Mouse (Mus musculus) limb, embryonic 11.5 days (tissue): ENCODE measurements around the gene Nrf1. TPM values are rescaled to one million over a fixed set of nuclear protein-coding genes. Genes with fewer than 3 reads are reported as not detected.

ENCODE experiments used
- ATAC-seq: fragments of 200-750 bp; cut with Nextera tagmentation; 2 replicates; pipeline ENCODE4 v1.8.0; 2017; ENCODE audit warnings: low read depth; ENCODE audit not compliant: insufficient number of reproducible peaks, low FRiP score, low TSS enrichment
- DNase-seq: peaks from one replicate; pipeline ENCODE4 v3.0.0-alpha.2; 2015; ENCODE audit warnings: low spot score
- H3K27ac ChIP-seq: fragments of 300-500 bp; sonication (generic); replicated peaks from 2 replicates; pipeline ENCODE4 v1.5.1; 2014; ENCODE audit warnings: low read depth, mild to moderate bottlenecking, low read length
- H3K27me3 ChIP-seq: fragments of 300-500 bp; sonication (generic); 2 replicates; pipeline ENCODE4 v1.6.1; 2014; ENCODE audit warnings: mild to moderate bottlenecking, low read length, mixed read lengths; ENCODE audit not compliant: control insufficient read depth, insufficient read depth
- H3K36me3 ChIP-seq: fragments of 300-500 bp; sonication (generic); 2 replicates; pipeline ENCODE4 v1.6.1; 2014; ENCODE audit warnings: mild to moderate bottlenecking, low read length, moderate library complexity, mixed read lengths; ENCODE audit not compliant: control insufficient read depth, insufficient read depth
- H3K4me1 ChIP-seq: fragments of 300-500 bp; sonication (generic); 2 replicates; pipeline ENCODE4 v1.6.1; 2014; ENCODE audit warnings: low read length, mixed read lengths; ENCODE audit not compliant: control insufficient read depth, insufficient read depth
- H3K4me2 ChIP-seq: fragments of 300-500 bp; sonication (generic); 2 replicates; pipeline ENCODE4 v1.6.1; 2014; ENCODE audit warnings: low read depth, mild to moderate bottlenecking, moderate library complexity; ENCODE audit not compliant: severe bottlenecking
- H3K4me3 ChIP-seq: fragments of 300-500 bp; sonication (generic); 2 replicates; pipeline ENCODE4 v1.5.1; 2014; ENCODE audit warnings: low read depth, low read length
- H3K9ac ChIP-seq: fragments of 300-500 bp; sonication (generic); 2 replicates; pipeline ENCODE4 v1.6.1; 2014; ENCODE audit warnings: mild to moderate bottlenecking, low read length
- H3K9me3 ChIP-seq: fragments of 300-500 bp; sonication (generic); 2 replicates; pipeline ENCODE4 v1.6.1; 2016; ENCODE audit warnings: low read length; ENCODE audit not compliant: control insufficient read depth
- WGBS: fragments of 180-500 bp; shearing (Covaris S2); extraction: QIAGEN DNeasy Blood & Tissue Kit; methylation state at CpG from one replicate; pipeline ENCODE4 v1.1.7; 2014; 5-methylcytosine and 5-hydroxymethylcytosine counted together
- polyA plus RNA-seq: library from polyadenylated mRNA; unstranded; fragments of >200 nt; fragmentation: Nextera tagmentation; extraction: Ambion mirVana; gene quantifications from 2 replicates; pipeline ENCODE4 v1.2.1, GENCODE M21; 2014

The Nrf1 gene
- polyA plus RNA-seq, 1 experiment from 2014 or later: 80.6 TPM

DNA sequence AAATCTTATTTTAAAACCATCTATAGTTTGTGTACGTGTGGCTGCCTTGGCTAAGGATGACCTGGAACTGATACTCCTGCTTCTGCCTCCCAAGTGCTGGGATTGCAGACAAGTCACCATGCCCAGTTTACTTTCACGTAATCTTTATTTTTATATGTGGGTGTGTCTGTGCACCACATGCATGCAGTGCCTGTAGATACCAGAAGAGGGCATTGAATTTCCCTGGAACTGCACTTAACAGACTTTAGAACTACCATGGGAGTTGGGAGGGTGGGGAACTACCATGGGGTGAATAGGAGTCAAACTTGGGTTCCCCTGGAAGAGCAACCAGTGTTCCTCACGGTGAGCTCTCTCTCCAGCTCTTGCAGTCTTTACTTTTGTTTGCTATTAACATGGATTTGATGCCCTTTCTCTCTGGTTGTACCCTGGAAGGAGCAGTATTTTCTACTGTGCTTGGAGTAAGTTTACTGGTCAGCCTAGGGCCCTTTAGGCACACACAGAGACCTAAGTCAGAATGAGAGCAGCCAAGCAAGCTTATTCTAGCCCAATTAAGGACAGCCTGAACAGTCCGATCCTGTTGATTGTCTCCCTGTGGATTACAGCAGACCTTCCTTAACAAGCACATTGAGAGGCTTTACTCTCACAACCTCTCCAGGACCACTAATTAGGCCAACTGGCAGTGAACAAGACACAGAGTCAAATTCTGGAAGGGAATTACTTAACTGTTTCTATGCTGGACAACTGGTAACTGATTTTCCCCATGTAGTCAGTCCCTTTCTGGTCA, 64.8 kb downstream of the Nrf1 start:
- H3K36me3 ChIP-seq: peaks cover 19% of the 10 kb centered on the region
- 83% methylated on average over 4 of the region's 4 CpGs for WGBS
- no peak overlapping the region for H3K9ac ChIP-seq
- no peak overlapping the region for H3K4me3 ChIP-seq
- no peaks in the 10 kb centered on the region for H3K9me3 ChIP-seq
- DNase-seq: no peak
- H3K4me2 ChIP-seq: no peak overlapping the region
- no peak for ATAC-seq
- no peaks in the 10 kb centered on the region for H3K27me3 ChIP-seq
- no peaks in the 10 kb centered on the region for H3K4me1 ChIP-seq
- H3K27ac ChIP-seq: no peak overlapping the region

DNA sequence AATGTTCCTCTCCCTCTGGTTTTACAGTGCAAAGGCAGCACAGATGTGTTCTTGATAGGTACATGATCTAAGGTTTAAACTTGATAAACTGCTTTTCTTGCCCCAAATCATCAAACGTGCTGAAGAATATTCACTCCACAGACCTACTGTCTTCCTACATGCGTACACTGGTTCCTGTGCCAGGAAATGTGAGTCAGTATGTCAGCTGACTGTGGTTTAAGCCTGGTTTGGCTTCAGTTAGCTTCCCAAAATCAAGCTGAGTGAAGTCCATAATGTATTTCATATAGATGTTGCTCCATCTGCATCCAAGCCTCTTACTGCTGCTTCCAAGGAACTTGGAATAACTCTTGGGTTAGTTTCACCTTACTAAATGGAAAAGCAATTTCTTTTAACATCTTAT, 66.3 kb downstream of the Nrf1 start:
- H3K27ac ChIP-seq: no peak overlapping the region
- no peak for DNase-seq
- 94% methylated on average over 2 of the region's 2 CpGs for WGBS
- H3K9me3 ChIP-seq: no peaks in the 10 kb centered on the region
- no peak overlapping the region for H3K4me2 ChIP-seq
- H3K4me1 ChIP-seq: no peaks in the 10 kb centered on the region
- H3K9ac ChIP-seq: no peak overlapping the region
- no peak overlapping the region for H3K4me3 ChIP-seq
- no peaks in the 10 kb centered on the region for H3K27me3 ChIP-seq
- peaks cover 27% of the 10 kb centered on the region for H3K36me3 ChIP-seq
- no peak for ATAC-seq

DNA sequence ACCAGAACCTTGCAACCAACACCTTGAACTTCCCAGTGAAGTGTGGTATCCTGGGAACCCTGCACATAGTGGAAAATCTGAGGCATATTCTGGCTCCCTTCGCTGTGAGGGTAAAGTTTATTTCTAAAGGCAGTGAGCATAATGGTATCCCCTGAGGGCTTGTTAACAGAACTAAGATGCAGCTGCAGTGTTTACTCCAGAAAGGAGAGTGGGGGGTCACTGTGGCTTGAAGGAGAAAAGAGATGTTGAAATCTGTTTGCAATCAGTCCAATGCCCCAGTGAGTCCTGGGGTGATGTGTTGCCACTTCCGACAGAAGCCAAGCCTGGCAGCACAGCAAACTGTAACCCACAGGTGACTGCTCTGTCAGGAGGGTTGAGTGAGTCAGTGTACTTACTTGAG, 73.4 kb downstream of the Nrf1 start:
- no peak for DNase-seq
- Histone ChIP-seq H3K9ac (no peak overlapping the region), H3K9me3 (no peaks in the 10 kb centered on the region), H3K27me3 (no peaks in the 10 kb centered on the region), H3K4me2 (no peak overlapping the region), H3K4me3 (no peak overlapping the region), H3K27ac (no peak overlapping the region), H3K4me1 (no peaks in the 10 kb centered on the region), H3K36me3 (peaks cover 24% of the 10 kb centered on the region)
- ATAC-seq: no peak
- 65% methylated on average over 2 of the region's 2 CpGs for WGBS

DNA sequence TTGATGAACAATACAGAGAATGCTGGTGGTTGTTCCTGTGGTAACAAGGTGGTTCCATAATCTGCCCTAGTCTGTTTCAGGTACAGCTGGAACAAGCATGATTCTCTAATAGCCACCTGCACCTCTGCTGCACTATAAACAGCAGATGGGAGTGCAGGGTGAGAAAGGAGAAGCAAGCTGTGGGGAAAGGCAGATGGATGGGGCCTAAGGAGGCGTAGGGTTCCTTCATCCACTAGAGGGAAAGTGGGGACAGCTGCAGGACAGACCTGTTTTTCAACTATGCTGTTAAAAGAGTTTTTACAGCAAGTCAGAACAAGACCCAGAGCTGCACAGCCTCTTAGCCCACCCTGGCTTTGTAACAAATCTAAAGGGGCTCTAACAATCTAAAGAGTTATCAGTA, 73.8 kb downstream of the Nrf1 start:
- H3K27ac ChIP-seq: no peak overlapping the region
- no peak for DNase-seq

DNA sequence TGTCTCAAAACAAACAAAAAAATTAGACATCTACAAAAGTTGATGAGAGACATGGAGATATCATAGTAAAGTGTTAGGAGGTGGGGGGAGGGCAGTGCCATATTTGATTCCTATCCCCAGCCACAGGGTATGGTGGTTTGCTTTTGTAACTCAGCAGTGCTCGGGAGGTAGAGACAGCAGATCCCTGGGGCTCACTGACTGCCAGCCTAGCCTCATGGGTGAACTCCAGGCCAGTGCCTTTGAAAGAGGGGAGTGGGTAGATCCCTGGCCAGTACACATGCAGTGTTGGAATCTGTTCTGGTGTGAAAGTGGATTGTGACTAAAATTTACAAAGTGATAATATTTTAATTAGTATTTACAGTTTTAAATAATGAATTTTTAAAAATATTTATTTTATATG, 75.6 kb downstream of the Nrf1 start:
- Histone ChIP-seq H3K27ac (no peak overlapping the region), H3K27me3 (no peaks in the 10 kb centered on the region), H3K9me3 (no peaks in the 10 kb centered on the region), H3K4me3 (no peak overlapping the region), H3K4me2 (no peak overlapping the region), H3K36me3 (peaks cover 12% of the 10 kb centered on the region), H3K4me1 (no peaks in the 10 kb centered on the region), H3K9ac (no peak overlapping the region)
- no peak for ATAC-seq
- WGBS: 89% methylated on average over 1 of the region's 1 CpGs
- no peak for DNase-seq

More for the DNA sequence above, 73.8 kb downstream of the Nrf1 start:
- Histone ChIP-seq H3K9ac (no peak overlapping the region), H3K36me3 (peaks cover 21% of the 10 kb centered on the region), H3K4me1 (no peaks in the 10 kb centered on the region), H3K27me3 (no peaks in the 10 kb centered on the region), H3K4me3 (no peak overlapping the region), H3K4me2 (no peak overlapping the region), H3K9me3 (no peaks in the 10 kb centered on the region)
- WGBS: 78% methylated on average over 1 of the region's 1 CpGs
- no peak for ATAC-seq

DNA sequence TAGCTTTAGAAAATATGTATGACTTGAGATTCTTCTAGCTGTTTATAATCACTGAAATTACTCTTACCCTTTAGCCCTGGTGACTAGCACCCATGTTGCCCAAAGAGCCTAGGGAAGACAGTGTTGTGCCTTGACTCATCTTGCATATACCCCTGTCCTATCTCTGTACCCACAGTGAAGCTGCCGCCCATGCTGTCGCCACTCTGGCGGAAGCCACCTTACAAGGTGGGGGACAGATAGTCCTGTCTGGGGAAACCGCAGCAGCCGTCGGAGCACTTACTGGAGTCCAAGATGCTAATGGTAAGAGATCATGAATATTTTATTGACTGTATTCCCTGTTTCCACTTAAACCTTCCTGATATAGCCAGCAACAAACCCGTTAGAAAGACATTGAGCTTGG, 78.3 kb downstream of the Nrf1 start:
- H3K27ac ChIP-seq: no peak overlapping the region
- H3K4me1 ChIP-seq: no peaks in the 10 kb centered on the region
- WGBS: 97% methylated on average over 7 of the region's 7 CpGs
- DNase-seq (no peak), ATAC-seq (no peak)
- H3K9me3 ChIP-seq: no peaks in the 10 kb centered on the region
- no peak overlapping the region for H3K4me3 ChIP-seq
- H3K27me3 ChIP-seq: no peaks in the 10 kb centered on the region
- no peak overlapping the region for H3K9ac ChIP-seq
- peaks cover 2% of the 10 kb centered on the region for H3K36me3 ChIP-seq
- no peak overlapping the region for H3K4me2 ChIP-seq

DNA sequence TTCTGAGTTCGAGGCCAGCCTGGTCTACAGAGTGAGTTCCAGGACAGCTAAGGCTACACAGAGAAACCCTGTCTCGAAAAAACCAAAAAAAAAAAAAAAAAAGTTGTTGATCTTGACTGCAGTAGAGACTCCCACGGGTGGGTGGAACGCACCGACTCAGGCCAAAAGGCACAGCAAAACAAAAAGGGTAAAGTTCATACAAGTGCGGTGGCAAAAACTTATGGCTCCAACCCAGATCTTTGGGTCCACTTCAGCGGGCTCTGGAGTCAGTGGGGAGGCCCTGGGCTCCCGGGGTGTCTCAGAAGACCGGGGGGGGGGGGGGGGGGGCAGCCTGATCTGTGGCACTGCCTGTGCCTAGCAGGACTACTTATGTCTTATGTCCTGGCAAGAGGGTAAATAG, 79.0 kb downstream of the Nrf1 start:
- Histone ChIP-seq H3K27ac (no peak overlapping the region), H3K36me3 (peaks cover 2% of the 10 kb centered on the region), H3K4me3 (no peak overlapping the region), H3K9ac (no peak overlapping the region), H3K4me1 (no peaks in the 10 kb centered on the region), H3K4me2 (no peak overlapping the region), H3K9me3 (no peaks in the 10 kb centered on the region), H3K27me3 (no peaks in the 10 kb centered on the region)
- no peak for DNase-seq
- no peak for ATAC-seq
- WGBS: 94% methylated on average over 7 of the region's 9 CpGs

DNA sequence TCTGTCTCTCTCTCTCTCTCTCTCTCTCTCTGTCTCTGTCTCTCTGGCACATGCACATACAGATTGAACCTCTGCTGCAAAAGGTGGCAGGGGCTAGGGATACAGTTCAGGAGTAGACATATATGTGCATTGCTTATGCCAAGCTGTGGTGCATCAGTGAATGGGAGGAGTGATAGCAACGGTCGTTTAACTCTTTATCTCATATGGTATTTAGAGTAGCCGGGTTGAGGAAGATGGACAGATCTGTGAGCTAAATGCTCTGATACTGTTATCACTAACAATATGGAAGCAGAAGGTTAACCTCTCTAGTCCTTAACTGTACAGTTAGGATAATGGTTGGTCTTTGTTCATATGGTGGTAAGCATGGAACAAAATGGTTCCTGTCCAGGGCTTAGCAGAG, 84.6 kb downstream of the Nrf1 start:
- Histone ChIP-seq H3K9ac (no peak overlapping the region), H3K9me3 (no peaks in the 10 kb centered on the region), H3K4me2 (no peak overlapping the region), H3K4me1 (no peaks in the 10 kb centered on the region), H3K4me3 (no peak overlapping the region), H3K36me3 (no peaks in the 10 kb centered on the region; the same call in 1 of the 2 replicates), H3K27me3 (no peaks in the 10 kb centered on the region), H3K27ac (no peak overlapping the region)
- DNase-seq (no peak), ATAC-seq (no peak)
- 90% methylated on average over 3 of the region's 3 CpGs for WGBS

DNA sequence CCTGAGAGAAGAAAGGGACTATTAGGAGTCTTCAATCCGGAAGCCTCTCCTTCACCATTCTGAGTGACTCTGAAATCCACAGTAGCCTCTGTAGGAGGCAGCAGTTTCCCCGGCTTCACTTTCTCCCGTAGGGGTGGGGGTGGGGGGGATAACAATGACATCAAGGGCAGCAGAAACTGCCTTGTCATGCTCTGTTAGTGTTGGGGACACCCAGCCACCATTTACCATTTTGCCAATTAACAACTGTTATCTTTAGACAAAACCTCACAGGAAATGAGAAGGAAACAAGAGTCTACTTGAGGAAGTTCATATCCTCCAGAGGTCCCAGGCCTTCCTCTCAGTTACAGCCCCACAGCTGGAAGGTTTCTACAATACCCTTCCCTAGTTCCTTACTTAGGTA, 87.8 kb downstream of the Nrf1 start:
- DNase-seq (no peak), ATAC-seq (no peak)
- Histone ChIP-seq H3K4me2 (no peak overlapping the region), H3K36me3 (no peaks in the 10 kb centered on the region), H3K9ac (no peak overlapping the region), H3K27me3 (no peaks in the 10 kb centered on the region), H3K9me3 (no peaks in the 10 kb centered on the region), H3K27ac (no peak overlapping the region), H3K4me3 (no peak overlapping the region), H3K4me1 (no peaks in the 10 kb centered on the region)
- 68% methylated on average over 3 of the region's 3 CpGs for WGBS
